Mouse (Mus musculus) heart, postnatal 36 days (tissue): ENCODE results near the gene Urb1. TPM values are rescaled to one million over a fixed set of nuclear protein-coding genes. Genes with fewer than 3 reads are reported as not detected.
A peak's percentile ranks its signal among the peaks of the same experiment; 100 is the strongest.
"Not testable (repeated sequence)": the region's sequence is repeated elsewhere in the genome, so short reads cannot be mapped to it uniquely, and the experiment has no call there.

ENCODE experiments used
- DNase-seq, 2 experiments: peaks; one replicate each; pipeline ENCODE4 v3.0.0; 2021 to 2022
- intact Hi-C: fragments of 180-260 bp; cut with DNase I; formaldehyde crosslinking; loops from one replicate; pipeline ENCODE4 v1.15.1; 2025
- total RNA-seq, 2 experiments: library from RNA; stranded (reverse); gene quantifications; 2 replicates each; pipeline ENCODE4 v1.2.3; 2021

Gene Urb1
- total RNA-seq, 2 experiments from 2014 or later: 6.1 to 6.6 TPM

DNA sequence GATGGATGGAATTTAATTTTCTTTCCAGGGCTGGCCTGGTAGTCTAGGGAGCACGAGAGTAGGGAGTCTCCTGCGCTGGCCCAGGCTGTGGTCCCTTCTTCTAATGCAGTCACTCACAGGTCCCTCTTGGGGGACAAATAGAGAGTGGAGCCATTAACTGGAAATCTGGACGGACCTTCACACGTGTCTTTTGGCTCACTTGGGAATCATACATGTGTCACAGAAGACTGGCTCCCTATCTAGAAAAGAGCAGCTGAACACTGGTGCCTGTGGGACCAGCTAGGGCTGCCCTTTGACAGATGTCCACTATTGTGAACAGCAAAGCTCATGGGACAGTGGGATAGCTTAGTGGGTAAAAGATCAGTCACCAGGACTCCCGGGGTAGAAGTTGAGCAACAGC is 15.8 kb upstream of the Urb1 start:
- intact Hi-C loops: no loop called here
- DNase-seq: no peak

DNA sequence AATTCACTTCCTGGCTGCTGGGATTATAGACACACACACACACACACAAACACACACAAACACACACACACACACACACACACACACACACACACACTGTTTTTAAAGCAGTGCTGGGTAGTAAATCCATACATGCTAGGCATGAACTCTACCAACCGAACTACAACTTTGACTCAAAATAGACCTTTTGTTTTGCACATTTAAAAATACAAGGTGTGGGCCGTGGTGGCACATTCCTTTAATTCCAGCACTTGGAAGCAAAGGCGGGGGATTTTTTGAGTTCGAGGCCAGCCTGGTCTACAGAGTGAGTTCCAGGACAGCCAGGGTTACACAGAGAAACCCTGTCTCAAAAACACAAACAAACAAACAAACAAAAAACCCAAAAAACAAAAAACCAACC is 13.8 kb upstream of the Urb1 start:
- DNase-seq, intact Hi-C loops: not testable (repeated sequence)

DNA sequence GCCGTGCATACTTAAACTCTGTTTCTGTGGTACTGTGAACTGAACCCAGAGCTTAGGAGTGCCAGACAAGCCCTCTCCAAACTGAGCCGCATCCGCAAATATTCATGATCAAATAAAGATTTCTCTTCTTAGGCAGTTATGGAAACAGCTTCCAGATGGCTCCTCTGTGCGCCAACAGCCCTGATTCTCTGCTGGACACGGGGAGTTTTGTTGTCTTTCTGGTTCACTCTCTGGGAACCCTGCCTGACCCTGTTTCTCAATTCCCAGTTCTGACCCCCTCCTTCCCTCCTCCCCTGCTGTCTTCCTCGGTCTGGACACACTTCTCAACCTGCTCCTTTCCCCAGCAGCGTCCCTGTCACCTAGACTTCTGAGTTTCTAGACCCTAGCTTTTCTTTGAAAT is 12.8 kb upstream of the Urb1 start:
- intact Hi-C loops: no loop called here
- no peak for DNase-seq

DNA sequence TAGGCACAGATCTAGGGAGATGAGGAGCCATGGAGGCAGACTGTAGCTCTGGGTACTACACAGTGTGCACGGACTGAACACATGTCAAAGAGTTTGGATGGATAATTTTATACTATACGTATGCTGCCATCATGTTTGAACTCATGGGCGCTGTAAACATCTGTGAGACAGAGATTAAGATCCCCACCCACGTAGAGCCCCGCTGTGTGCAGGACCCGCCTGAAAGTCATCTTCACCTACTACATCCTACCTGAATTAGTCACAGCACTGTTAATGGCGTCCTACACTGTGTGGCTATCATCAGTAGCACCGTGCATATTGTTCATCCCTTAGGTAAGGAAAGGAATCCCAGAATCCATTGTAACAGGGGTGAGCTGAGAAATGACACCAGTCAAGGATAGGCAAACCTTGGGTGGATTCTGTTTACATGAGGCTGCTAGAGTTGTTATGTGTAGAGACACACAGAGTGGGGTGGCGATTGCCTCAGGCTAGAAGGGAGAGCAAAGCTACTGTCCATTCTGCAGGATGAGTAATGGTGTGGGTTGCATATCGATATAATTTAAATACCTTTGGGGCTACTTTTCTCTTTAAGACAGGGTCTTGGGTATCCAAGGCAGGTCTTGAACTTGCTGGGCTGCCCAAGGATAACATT is 12.2 kb upstream of the Urb1 start:
- intact Hi-C loops: no loop called here
- DNase-seq: no peak

DNA sequence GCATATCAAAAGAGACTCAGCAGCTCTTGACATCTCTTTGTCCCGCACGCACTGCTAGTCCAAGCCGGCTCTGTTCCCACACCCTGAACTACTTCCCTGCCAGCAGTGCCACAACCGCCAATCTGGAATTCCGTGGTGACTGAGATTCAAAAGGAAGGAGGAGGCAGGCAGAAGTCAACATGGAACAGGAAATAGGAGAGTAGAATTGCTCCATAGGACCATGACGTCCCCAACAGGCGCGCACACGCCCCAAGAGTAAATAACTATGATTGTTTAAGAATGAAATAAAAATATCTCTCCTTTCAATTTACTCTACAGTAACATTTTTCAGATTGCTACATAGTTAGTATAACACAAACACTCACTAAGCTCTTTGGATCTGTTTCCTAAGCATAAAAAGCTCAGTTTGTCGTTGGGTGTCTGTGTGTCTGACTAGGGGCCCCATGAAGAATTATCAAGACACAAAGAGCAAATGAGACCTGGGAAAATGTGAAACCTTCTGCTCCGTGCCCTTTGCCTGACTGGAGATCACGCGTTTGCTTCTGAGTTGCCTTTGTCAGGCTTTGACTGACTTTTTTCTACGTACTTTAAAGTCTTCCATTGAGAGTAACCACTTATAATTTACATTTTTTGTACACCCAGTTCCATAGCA is 11.0 kb upstream of the Urb1 start:
- intact Hi-C loops: no loop called here
- DNase-seq: no peak

DNA sequence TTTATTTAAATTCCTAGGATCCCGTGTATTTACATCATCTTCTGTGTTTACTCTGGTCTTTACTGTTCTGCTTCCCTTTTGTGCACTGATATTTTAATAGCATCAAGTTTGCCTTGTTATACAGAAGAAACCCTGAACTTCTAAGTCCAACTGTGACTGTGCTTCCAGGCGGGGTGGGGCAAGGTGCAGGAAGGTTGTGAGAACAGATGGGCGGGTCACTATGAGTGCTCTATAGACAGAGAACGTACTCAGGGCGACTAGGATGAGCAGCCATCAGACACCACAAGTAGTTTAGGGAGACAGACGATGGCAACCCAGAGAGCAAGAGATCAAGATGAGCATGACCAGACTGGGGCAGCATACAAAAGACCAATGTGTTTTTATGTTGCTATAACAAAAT is 10.1 kb upstream of the Urb1 start:
- intact Hi-C loops: no loop called here

DNA sequence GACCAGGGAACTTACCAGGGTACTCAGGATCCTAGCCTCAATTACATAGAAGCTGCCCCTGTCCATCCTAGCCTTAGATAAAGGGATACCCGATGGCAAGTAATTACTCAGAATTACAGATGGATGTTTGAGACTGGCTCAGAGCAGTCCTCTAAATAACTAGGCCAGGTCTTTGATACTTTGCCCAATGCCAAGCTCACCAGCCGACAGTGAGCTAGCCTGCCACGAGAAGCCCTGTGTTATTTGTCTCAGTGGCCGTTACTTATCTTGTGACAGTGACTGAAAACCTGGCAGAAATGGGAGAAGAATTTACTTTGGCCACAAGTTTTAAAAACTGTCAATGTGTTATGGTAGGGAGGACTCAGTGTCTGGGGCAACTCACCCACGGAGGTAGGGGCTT is 1.9 kb upstream of the Urb1 start:
- intact Hi-C loops: loop anchor here (5.0 kb wide), 1 partner anchor 120 kb away; no protein-coding TSS in a partner anchor
- no peak for DNase-seq

More for the DNA sequence above, 10.1 kb upstream of the Urb1 start:
- no peak for DNase-seq

DNA sequence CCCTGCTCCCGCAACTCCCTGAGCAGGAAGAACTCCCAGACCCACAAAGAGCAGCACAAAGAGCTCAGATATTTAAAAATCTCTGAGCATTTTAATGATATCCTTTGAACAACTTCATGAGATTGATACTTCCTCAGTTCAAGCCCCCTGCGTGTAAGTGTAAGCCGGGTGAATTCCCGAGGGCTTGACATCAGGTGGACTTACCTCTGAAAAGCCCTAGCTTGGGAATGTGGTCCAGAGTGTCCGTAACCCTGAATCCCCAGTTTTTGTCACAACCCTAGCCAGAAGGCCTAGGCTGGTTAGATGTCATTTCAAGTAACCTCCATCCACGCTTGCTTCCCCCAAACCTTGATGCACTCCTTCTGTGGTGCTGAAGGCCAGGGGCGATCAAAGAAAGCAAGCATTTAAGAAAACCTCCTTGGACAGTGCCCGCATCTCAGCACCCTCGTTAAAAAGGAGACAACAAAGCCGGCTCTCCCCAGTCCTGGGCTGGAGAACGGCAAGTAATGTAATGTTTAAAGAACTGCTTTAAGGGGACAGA is 573 bp upstream of the Urb1 start:
- DNase-seq: no peak
- intact Hi-C loops: loop anchor here (2.0 to 5.0 kb wide), 2 partner anchors 18 to 122 kb away; no protein-coding TSS in a partner anchor

DNA sequence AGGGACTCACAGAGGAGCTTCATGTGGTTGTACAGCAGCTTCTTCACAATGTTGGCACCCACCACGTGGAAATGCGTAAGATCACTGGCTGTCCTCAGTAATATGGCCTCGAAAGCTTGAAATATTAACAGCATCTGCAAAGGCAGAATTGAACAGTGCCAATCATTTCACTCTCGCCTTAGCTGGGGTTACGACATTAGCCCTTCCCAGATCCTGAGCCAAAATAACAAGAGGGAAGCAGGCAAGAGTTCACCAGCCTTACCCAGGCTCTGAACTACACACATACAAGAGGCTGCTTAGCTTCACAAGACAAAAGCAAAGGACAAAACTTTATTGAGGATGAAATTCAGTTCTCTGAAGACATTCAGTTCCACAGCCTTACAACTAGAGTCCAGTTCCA is 5.7 kb downstream of the Urb1 start:
- intact Hi-C loops: no loop called here
- DNase-seq: no peak

DNA sequence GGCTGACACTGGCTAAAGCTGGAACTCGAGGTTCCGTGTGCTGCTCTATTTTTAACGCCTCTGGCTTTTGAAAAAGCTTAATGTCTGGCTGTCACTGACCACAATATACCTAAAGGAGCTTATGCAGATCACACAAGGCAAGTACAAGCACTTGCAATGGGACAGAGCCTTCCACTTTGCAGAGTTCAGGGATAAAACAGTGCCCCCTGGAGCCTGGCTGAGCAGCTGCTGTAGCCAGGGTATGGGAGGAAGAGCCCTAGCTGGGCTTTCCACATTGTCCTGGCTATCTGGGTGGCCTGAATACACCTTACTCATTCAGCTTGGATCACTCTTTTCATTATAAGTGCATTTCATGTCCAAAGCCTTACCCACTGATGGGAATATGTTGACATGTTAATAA is 8.3 kb downstream of the Urb1 start:
- intact Hi-C loops: no loop called here
- no peak for DNase-seq

DNA sequence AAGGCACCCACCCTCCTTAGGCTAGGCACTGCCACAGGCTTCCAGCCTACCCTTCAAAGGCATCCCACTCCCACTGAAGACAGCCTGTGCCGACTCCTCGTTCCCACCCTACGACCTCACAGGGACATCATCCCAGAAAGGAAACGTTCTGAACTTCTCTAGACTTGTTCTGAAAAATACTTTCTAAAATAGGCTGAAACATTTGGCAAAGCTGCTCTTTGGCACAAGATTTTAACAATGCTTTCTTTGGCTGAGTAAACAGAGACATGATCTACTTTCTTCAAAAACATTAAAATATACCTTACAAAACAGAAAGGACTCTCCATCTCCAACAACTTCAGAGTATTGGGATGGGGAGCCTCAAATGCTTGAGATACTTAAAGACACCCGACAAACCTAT is 9.0 kb downstream of the Urb1 start:
- intact Hi-C loops: no loop called here
- no peak for DNase-seq

DNA sequence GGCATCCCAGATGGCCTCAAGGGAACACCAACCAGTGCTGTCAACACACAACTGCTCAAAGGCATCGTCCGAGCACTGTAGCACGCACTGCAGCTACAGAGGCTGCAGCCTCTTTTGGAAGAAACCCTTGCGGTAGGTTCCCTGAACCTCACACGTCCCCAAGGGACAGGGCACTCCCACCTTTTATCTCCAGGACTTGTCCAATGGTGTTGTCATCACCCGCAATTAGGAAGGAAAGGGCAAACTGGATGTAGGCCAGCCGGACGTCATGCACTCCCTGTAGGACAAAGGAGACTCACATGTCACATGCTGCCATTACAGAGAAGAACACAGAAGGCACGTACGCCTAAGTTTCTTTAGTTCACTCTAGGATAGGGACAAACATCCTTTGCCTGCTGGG is 10.4 kb downstream of the Urb1 start:
- intact Hi-C loops: no loop called here
- DNase-seq: peak; percentile 43 to 50

DNA sequence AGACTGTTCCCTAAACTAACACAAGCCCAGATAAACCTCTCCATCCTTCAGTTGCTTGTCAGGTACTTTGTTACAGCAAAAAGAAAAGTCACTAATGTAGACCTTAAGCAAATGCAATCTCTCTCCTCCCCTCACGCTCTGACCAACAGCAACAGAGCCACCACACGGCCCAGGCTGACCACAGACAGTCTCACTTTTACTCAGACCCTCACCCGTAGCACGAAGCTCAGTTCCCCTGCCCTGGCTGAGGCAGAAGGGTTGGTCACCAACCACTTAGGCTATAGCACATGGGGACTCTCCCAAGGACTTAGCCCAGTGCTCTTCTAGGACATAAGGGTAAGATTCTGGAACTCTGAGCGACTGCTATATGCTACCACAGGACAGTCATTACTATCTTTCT is 11.4 kb downstream of the Urb1 start:
- no peak for DNase-seq
- intact Hi-C loops: no loop called here

DNA sequence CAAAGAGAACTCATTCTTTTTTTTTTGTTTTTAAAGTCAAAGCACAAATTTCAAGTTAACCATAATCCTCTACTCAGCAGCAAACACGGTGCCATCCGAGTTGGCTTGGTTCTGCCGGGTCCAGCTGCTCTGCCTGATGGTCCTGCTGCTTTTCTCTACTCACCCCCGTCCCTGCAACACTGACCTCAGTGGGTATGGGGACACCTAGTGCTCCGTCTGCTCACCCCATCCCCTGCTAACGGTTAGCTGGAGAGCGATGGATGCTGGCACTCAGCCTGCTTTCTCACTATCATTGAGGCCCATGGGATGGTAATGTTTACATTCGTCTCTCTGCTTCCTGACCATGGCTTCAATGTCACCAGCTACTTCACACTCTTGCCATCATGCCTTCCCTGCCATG is 11.8 kb downstream of the Urb1 start:
- intact Hi-C loops: no loop called here
- DNase-seq: no peak

DNA sequence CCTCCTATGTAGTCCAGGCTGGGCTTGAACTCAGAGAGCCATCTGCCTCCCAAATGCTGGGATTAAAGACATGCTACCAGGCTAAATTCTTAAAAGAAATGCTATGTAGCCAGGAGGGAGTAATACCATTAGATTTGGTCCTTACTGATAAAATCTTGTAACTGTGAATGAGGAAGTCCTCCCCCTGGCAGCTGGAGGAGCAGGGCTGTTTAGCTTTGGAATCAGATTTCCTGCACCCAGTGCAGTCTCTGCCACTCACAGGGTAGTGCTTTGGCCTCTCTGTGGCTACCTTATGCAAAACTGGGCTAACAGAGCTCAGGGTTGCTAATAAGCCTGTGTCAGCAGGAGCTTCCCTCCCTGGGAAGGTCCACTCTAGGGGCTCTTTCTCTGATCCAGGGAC is 15.5 kb downstream of the Urb1 start:
- DNase-seq: no peak

DNA sequence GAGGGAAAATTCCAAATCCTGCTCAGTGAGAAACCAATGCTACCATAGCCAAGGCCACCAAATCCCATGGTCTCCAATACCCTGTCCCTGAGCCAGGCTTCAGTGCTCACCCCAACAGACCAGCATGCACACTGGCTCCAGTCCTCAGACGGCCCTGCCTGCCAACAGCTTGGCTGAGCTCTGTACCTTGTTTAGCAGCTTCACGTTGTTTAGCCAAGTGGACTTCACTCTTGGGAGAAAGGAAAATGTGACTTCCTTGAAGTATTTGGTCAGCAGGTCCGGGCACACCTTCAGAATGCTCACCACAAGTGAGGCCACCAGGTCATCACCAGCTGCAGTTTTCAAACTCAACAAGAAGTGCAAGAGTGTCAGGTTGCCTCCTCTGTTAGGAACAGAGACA is 17.7 kb downstream of the Urb1 start:
- intact Hi-C loops: no loop called here
- DNase-seq: no peak

More for the DNA sequence above, 15.5 kb downstream of the Urb1 start:
- intact Hi-C loops: no loop called here

DNA sequence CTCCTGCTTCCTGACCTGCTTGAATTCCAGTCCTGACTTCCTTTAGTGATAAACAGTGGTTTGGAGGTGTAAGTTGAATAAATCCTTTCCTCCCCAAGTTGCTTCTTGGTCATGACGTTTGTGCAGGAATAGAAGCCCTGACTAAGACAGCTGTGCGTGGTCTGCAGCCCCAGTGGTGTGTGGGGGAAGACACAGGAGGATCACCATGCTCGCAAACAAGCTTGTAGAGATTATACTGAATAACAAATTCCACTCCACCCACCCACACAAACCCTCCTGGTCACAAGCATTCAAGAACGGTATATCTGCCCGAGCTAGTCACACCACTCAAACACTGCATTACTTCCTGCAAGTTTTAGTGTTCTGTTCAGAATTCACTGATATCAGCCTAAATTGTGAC is 18.1 kb downstream of the Urb1 start:
- intact Hi-C loops: no loop called here
- DNase-seq: no peak

DNA sequence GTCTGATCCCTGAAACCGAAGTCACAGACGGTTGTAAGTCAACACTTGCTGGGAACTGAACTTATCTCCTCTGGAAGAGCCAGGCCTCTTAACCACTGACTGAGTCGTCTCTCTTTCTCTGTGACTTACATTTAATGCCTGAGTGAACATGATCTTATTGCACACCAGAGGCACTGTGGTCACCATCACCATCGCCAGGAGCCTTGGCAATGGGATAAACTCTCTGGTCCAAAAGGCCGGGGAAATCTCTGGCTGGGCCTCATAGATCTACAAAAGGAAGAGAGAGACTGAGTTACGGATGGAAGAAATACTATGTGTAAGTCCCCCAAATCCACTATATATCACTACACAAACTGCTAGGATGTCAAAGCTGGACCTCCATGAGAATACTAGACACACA is 19.3 kb downstream of the Urb1 start:
- intact Hi-C loops: no loop called here
- DNase-seq: no peak

DNA sequence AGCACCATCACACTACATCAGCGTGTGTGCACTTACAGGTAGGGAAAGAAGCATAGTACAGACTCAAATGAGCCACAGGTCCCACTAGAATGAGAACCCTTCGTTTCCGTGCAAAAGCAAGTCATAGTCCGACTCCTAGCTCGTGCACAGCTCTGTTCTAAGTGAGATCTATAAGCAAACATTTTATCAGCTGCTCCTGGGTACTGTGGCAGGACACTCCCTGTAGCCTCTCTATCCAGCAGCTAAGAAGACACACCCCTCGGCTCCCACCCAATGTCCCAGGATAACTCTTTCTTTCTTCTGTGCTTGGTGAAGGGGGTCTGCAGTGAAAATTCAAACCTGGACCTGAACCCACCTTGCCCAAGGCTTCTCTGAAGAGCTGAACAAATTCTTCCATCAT is 21.6 kb downstream of the Urb1 start:
- intact Hi-C loops: no loop called here
- no peak for DNase-seq

DNA sequence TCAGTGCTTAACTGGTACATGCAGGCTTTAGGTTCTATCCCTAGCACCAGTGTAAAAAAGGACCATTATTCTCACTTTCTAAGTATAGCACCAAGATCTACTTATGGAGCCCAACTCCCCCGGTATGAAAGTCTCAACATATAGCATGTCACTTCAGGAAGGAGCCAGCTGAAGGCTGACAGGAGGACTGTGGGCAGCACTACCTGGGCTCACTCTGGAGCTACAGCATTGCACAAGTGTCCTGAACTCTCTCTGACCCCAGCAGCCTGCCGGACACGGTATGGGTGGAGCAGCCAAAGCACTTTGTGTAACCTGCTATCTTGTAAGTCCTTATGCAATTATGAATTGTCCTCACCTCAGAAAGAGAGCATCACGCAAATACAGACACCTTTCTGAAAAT is 25.0 kb downstream of the Urb1 start:
- no peak for DNase-seq
- intact Hi-C loops: no loop called here

DNA sequence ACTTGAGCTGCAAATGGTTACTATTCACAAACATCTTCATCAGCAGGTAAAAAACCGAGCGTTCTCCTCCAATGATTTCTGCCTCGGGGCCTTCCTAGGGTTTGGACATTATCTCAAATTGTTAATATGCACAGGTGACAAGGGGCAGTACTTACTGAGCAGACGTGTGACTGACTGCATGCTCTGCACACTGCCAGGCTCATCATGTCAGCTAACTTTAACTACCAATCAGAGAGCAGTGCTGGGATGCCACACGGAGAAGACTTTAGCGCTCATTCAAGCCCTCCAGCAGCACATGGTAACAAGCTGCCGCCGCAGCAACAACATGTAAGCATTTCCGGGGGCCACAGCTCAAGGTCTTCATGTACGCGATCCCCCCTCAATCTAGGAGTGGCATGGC is 26.9 kb downstream of the Urb1 start:
- intact Hi-C loops: no loop called here
- no peak for DNase-seq

DNA sequence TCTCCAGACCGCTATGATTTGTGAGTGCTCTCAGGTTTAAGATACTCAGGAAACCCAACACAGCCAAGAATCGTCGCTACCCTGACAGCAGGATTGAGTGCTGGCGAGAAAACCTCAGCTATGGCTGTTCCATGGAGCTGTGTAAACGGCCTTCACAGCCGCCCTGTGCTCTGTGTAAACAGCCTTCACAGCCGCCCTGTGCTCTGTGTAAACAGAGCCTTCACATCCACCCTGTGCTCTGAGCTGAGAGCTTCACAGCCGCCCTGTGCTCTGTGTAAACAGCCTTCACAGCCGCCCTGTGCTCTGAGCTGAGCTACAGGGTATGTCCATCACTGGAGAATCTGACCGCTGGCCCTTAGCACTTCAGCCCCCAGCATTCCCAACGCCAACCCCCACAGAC is 30.4 kb downstream of the Urb1 start:
- intact Hi-C loops: no loop called here
- no peak for DNase-seq
